Mouse (Mus musculus) CD4-positive naive resting alpha-beta T cell, adult 76 days (primary cell): ENCODE results near the gene Rfc5. TPM values are rescaled to one million over a fixed set of nuclear protein-coding genes. Genes with fewer than 3 reads are reported as not detected.

Source experiments
- total RNA-seq: library from RNA; stranded (reverse); gene quantifications from one replicate; pipeline ENCODE4 v1.2.4, GENCODE M21; 2023

Rfc5 gene
- total RNA-seq = 21.0 TPM

DNA sequence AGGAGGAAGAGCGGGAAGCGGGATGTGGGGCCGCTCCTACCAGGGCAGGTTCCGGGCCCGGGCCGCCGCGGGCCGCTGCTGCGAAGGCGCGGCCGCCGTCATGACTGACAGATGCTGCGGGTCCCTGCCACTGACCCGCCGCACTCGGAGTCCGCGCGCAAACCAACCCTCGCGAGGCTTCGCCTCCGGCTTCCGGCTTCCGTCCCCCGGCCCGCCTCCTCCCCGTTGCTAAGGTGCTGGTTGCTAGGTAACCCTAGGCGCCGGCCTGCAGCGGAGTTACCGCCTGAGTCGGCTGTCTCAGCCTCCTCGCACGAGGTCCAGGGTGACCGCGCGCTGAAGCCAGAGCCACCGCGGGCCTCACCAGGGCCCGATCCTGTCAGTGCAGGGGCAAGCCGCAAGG is at the start of gene Rfc5:
Gene Rfc5, minus strand, starts transcription at position 171 of the 400 bp plus-strand sequence.

GRCm38 (mm10) chr5:117413507-117414501 is 25.0 kb upstream of the Rfc5 start, which contains the start of gene Ksr2:
Gene Ksr2 (plus strand): TSS chr5:117414000.

DNA sequence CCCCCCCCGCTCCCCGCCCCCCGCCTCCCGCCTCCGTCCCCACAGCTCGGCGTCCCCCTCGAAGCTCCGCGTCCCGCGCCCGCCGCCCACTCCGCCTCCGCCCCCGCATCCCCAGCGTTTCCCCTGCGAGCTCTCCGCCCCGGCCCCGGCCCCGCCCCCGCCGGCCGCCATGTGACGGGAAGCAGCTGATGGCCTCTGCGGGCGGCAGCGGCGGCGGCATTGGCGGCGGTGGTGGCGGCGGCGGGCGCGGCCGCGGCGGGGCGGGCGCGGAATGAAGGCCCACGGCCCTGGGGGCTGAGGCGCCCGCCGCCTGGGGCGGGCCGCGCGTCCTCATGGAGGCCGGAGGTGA is 31.7 kb downstream of the Rfc5 start, which contains the start of gene Wsb2:
Gene Wsb2, plus strand, starts transcription at position 176 of the 349 bp plus-strand sequence.

Other genes starting within 250 kb of the Rfc5 start
- 95.9 TPM for gene Pebp1, start 101.4 kb downstream of the Rfc5 start, total RNA-seq
- not detected for gene Vsig10, start 70.0 kb downstream of the Rfc5 start, total RNA-seq
- gene Wsb2, start 31.7 kb downstream of the Rfc5 start, total RNA-seq = 35.8 TPM
- gene Ksr2, start 25.0 kb upstream of the Rfc5 start, total RNA-seq = 1.8 TPM